Mouse (Mus musculus) kidney, embryonic 16.5 days (tissue): Measurements from ENCODE around the gene Sept7. TPM values are rescaled to one million over a fixed set of nuclear protein-coding genes. Genes with fewer than 3 reads are reported as not detected.
A peak's percentile ranks its signal among the peaks of the same experiment; 100 is the strongest.

Source experiments
- ATAC-seq: fragments of 200-750 bp; cut with Nextera tagmentation; 2 replicates; pipeline ENCODE4 v1.8.0; 2017; ENCODE audit warnings: moderate TSS enrichment; ENCODE audit not compliant: low FRiP score, low TSS enrichment
- H3K27ac ChIP-seq: fragments of 300-500 bp; sonication (generic); 2 replicates; pipeline ENCODE4 v1.5.1; 2014; ENCODE audit warnings: low read length
- H3K27me3 ChIP-seq: fragments of 300-500 bp; sonication (generic); 2 replicates; pipeline ENCODE4 v1.6.1; 2014; ENCODE audit warnings: low read length, control low read depth, mixed read lengths; ENCODE audit not compliant: insufficient read depth
- H3K36me3 ChIP-seq: fragments of 300-500 bp; sonication (generic); 2 replicates; pipeline ENCODE4 v1.6.1; 2014; ENCODE audit warnings: low read length, control low read depth, mixed read lengths; ENCODE audit not compliant: insufficient read depth
- H3K4me1 ChIP-seq: fragments of 300-500 bp; sonication (generic); 2 replicates; pipeline ENCODE4 v1.6.1; 2014; ENCODE audit warnings: low read length, control low read depth, mixed read lengths; ENCODE audit not compliant: insufficient read depth
- H3K4me2 ChIP-seq: fragments of 300-500 bp; sonication (generic); replicated peaks from 2 replicates; pipeline ENCODE4 v1.6.1; 2014; ENCODE audit warnings: low read depth, low read length
- H3K4me3 ChIP-seq: fragments of 300-500 bp; sonication (generic); 2 replicates; pipeline ENCODE4 v1.5.1; 2014; ENCODE audit warnings: mild to moderate bottlenecking, low read length
- H3K9ac ChIP-seq: fragments of 300-500 bp; sonication (generic); replicated peaks from 2 replicates; pipeline ENCODE4 v1.6.1; 2014; ENCODE audit warnings: low read length
- H3K9me3 ChIP-seq: fragments of 300-500 bp; sonication (generic); 2 replicates; pipeline ENCODE4 v1.6.1; 2016; ENCODE audit warnings: low read length, control low read depth
- WGBS: fragments of 180-500 bp; shearing (Covaris S2); extraction: QIAGEN DNeasy Blood & Tissue Kit; methylation state at CpG from one replicate; pipeline ENCODE4 v1.1.7; 2014; 5-methylcytosine and 5-hydroxymethylcytosine counted together
- polyA plus RNA-seq: library from polyadenylated mRNA; unstranded; fragments of >200 nt; fragmentation: Nextera tagmentation; extraction: Ambion mirVana; gene quantifications from 2 replicates; pipeline ENCODE4 v1.2.1, GENCODE M21; 2015

Sept7 gene
- polyA plus RNA-seq, 1 experiment from 2014 or later, result 316 TPM

DNA sequence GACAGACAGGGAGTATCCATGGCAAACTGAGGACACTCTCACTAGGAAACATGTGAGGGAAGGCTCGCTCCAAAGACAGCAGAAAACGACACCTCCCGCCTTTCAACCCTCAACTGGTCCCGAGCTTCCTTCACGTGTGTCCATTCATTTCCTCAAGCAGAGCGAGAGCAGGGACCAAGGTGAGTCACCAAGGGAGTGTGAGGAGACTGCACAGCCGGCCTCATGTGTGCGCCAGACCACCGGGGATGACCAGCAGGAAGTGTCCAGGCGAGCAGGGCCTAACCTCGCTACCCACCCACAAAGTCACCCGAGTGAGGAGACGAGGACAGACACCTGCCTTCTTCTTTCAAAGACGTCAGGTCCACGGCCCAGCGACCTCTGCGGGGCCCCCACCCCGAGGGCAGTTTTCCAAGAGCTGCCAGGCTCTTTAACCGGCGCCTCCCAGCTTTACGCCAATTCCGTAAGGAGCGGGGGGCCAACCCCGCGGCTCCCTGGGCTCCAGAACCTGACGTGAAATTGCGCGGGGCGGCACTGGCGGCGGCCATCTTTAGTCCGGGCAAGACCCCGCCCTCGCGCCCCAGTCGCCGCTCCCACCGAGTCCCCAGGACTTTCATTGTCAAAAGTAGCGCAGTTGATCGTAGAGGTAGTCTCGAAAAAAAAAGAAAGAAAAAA lies 492 bp upstream of the Sept7 start:
- 0% methylated on average over 41 of the region's 41 CpGs for WGBS
- ATAC-seq, result peak; percentile 87

DNA sequence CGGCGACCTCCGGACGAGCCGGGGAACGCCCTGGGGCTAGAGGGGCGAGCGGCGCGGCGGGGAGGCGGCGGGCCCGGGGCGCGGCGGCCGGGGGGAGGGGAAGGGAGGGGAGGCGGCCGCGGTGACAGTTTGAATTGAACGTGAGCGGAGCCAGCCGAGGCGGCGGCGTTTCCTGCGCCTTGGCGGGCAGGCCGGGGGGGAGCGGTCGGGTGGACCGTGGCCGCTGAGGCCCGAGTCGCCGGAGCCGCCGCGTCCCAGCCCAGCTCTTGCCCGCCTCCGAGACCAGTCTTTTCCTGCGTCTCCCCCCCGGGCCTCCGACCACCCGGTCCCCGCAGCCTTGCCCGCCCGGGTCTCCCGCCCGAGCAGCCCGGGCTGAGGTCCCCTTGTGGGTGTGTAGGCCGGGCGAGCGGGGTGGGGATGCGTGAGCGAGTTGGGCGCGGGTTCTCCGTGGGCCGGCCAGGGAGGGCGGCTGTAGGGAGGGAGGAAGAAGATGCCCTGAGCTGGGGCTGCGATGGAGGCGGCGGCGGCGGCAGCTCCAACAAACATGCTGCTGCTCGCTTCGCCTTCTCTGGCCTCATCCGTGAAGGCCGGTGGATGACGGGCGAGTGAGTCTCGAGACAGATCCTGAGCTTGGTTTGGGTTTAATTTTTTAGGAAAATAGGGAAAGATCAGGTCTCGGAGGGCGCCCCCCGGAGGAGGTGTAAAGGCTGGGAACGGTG lies 679 bp downstream of the Sept7 start:
- no peaks in the 10 kb centered on the region for H3K36me3 ChIP-seq
- WGBS, result under 1% methylated on average over 66 of the region's 78 CpGs
- H3K9ac ChIP-seq, result peak overlapping the region; percentile 100
- peak; percentile 60 for ATAC-seq
- peaks cover 17% of the 10 kb centered on the region for H3K4me1 ChIP-seq
- no peaks in the 10 kb centered on the region for H3K27me3 ChIP-seq
- H3K4me2 ChIP-seq, result peak overlapping the region; percentile 62
- peak overlapping the region; percentile 100 for H3K4me3 ChIP-seq
- peak overlapping the region; percentile 98 for H3K27ac ChIP-seq
- H3K9me3 ChIP-seq, result no peaks in the 10 kb centered on the region

More for the DNA sequence above, 492 bp upstream of the Sept7 start:
- Histone ChIP-seq H3K4me2 (peak overlapping the region; percentile 80), H3K9ac (peak overlapping the region; percentile 100), H3K4me1 (peaks cover 17% of the 10 kb centered on the region), H3K36me3 (no peaks in the 10 kb centered on the region), H3K4me3 (peak overlapping the region; percentile 100), H3K9me3 (no peaks in the 10 kb centered on the region), H3K27me3 (no peaks in the 10 kb centered on the region), H3K27ac (peak overlapping the region; percentile 98)

DNA sequence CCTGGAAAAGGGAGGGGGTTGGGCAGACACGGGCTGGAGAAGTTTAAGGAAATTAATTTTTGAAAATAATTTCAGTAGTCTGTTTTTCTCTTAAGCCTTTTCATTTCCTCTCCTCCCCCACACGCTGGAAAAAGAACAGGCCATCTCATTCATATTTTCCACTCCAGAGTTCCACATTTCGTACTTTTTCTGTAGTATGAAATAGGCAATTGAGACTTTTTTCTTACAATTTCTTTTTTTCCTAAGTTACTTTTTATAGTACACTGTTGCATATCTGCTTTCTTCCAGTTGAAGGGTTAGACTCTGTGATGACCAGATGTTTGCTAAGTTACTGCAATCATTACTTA lies 1.2 kb downstream of the Sept7 start:
- Histone ChIP-seq H3K27me3 (no peaks in the 10 kb centered on the region), H3K27ac (peak overlapping the region; percentile 98), H3K4me2 (peak overlapping the region; percentile 62), H3K36me3 (no peaks in the 10 kb centered on the region), H3K4me1 (peaks cover 17% of the 10 kb centered on the region), H3K4me3 (peak overlapping the region; percentile 100), H3K9me3 (no peaks in the 10 kb centered on the region), H3K9ac (peak overlapping the region; percentile 100)
- 2% methylated on average over 3 of the region's 3 CpGs for WGBS
- ATAC-seq, result no peak

DNA sequence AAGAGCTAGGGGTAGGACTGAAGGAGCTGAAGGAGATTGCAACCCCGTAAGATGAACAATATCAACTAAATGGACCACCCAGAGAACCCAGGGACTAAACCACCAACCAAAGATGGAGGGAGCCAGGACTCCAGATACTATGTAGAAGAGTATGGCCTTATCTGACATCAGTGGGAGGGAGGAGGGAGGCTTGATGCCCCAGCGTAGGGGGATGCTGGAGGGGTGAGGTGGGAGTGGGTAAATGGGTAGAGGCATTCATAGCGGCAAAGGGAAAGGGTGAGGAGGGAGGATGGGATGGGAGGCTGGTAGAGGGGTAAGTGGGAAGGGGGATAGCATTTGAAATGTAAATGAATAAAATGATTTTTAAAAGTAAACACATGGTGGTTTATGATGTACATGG lies 8.2 kb downstream of the Sept7 start:
- H3K4me3 ChIP-seq, result no peak overlapping the region
- no peaks in the 10 kb centered on the region for H3K9me3 ChIP-seq
- H3K4me2 ChIP-seq, result no peak overlapping the region
- peaks cover 3% of the 10 kb centered on the region; the same call in 1 of the 2 replicates for H3K36me3 ChIP-seq
- H3K4me1 ChIP-seq, result peaks cover 6% of the 10 kb centered on the region; the same call in 1 of the 2 replicates
- 87% methylated on average over 3 of the region's 3 CpGs for WGBS
- no peak overlapping the region for H3K9ac ChIP-seq
- H3K27ac ChIP-seq, result no peak overlapping the region
- ATAC-seq, result no peak
- H3K27me3 ChIP-seq, result no peaks in the 10 kb centered on the region

DNA sequence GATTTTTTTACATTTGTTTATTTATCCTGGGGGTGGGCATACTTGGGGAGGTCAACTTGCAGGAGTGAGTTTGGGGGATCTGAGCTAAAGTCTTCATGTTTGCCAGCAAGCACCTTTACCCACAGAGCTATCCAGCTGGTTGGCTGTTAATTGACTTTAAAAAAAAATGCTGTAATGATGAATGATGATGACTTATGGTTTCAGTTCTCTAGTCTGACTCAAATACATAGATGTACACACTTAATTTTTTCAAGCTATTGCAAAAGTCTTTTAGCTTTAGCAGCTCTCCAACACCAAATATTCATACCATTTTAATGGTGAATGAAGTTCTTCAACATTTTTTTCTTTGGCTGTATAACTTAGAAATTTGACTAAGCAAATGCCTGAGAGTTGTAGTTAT lies 8.7 kb downstream of the Sept7 start:
- H3K4me2 ChIP-seq, result no peak overlapping the region
- H3K4me3 ChIP-seq, result no peak overlapping the region
- H3K27me3 ChIP-seq, result no peaks in the 10 kb centered on the region
- H3K9ac ChIP-seq, result no peak overlapping the region
- peaks cover 6% of the 10 kb centered on the region; the same call in 1 of the 2 replicates for H3K4me1 ChIP-seq
- H3K27ac ChIP-seq, result no peak overlapping the region
- no peak for ATAC-seq
- no peaks in the 10 kb centered on the region for H3K9me3 ChIP-seq
- peaks cover 6% of the 10 kb centered on the region; the same call in 1 of the 2 replicates for H3K36me3 ChIP-seq

DNA sequence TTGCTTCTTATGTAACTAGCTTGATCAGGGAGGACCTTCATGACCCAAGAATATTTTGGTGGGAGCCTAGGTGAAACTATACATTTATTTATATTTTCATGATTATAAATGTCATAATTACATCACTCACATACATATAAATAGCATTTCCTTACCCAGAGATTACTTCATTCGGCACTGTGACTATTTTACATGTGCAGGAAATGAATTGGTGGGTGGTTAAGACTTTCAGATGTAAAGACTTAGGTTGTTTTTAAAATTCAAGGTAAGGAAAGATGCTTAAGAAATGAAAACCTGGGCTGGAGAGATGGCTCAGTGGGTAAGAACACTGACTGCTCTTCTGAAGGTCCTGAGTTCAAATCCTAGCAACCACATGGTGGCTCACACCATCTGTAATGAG lies 9.8 kb downstream of the Sept7 start:
- Histone ChIP-seq H3K27me3 (no peaks in the 10 kb centered on the region), H3K4me1 (peaks cover 6% of the 10 kb centered on the region; the same call in 1 of the 2 replicates), H3K9ac (no peak overlapping the region), H3K36me3 (peaks cover 11% of the 10 kb centered on the region), H3K4me2 (no peak overlapping the region), H3K4me3 (no peak overlapping the region), H3K9me3 (no peaks in the 10 kb centered on the region), H3K27ac (no peak overlapping the region)
- 66% methylated on average over 1 of the region's 1 CpGs for WGBS
- no peak for ATAC-seq

DNA sequence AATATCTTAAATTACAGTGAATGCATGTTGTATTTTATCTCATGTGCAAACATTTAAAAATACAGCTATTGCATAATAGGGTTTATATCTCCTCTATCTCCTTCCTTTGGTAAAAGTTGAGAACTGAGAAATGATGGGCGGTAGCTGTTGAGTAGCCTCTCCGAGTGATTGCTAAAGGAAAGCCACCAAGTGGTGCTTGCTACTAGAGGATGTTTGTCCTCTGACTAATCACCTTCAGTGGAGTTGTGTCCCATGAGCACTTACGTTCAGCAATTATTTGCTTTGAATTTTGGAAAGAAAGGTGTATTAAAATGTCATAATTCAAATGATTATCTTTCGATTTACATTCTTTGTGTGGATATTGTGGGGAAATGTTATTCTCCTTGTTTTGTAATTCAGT lies 13.6 kb downstream of the Sept7 start:
- Histone ChIP-seq H3K4me1 (peaks cover 6% of the 10 kb centered on the region; the same call in 1 of the 2 replicates), H3K36me3 (peaks cover 21% of the 10 kb centered on the region), H3K9me3 (no peaks in the 10 kb centered on the region), H3K27ac (no peak overlapping the region), H3K27me3 (no peaks in the 10 kb centered on the region), H3K9ac (no peak overlapping the region), H3K4me3 (no peak overlapping the region), H3K4me2 (no peak overlapping the region)
- WGBS, result 96% methylated on average over 4 of the region's 4 CpGs
- no peak for ATAC-seq

DNA sequence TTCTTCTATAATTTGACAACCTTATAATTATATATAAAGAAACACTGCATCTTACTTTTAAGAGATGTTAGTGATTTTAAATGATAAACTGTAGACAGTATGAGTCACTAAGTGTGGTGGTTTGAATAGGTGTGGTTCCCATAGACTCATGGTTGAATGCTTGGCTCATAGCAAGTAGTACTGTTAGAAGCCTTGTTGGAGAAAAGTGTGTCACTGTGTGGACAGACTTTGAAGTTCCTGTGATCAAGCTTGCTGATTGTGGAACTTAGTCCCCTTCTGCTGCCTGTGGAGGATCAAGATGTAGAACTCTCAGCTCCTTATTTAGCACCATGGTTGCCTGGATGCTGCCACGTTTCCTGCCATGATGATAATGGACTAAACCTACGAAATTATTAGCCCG lies 14.9 kb downstream of the Sept7 start:
- Histone ChIP-seq H3K9me3 (no peaks in the 10 kb centered on the region), H3K9ac (no peak overlapping the region), H3K36me3 (peaks cover 25% of the 10 kb centered on the region), H3K4me2 (no peak overlapping the region), H3K27ac (no peak overlapping the region), H3K27me3 (no peaks in the 10 kb centered on the region), H3K4me3 (no peak overlapping the region), H3K4me1 (peaks cover 6% of the 10 kb centered on the region; the same call in 1 of the 2 replicates)
- WGBS, result 93% methylated on average over 3 of the region's 3 CpGs
- ATAC-seq, result no peak

DNA sequence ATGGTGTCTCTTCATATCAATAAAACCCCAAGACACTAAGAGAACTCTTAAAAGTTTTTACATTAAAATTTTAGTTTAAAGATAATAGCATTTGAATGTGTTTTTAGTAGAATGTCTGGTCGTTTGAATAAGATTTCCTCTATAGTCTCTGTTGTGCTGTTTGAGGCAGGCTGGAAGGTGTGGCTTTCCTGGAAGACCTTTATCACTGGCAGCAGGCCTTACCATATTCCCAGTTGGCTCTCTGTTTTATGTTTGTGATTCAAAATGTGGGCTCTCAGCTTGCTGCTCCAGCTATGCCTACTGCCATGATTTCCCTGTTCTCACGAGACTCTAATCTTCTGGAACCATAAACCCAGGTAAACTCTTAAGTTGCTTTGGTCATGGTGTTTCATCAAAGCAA lies 15.3 kb downstream of the Sept7 start:
- no peak overlapping the region for H3K9ac ChIP-seq
- no peaks in the 10 kb centered on the region for H3K9me3 ChIP-seq
- H3K4me2 ChIP-seq, result no peak overlapping the region
- WGBS, result 86% methylated on average over 2 of the region's 2 CpGs
- H3K27ac ChIP-seq, result no peak overlapping the region
- no peak overlapping the region for H3K4me3 ChIP-seq
- ATAC-seq, result no peak
- peaks cover 4% of the 10 kb centered on the region; the same call in 1 of the 2 replicates for H3K4me1 ChIP-seq
- H3K36me3 ChIP-seq, result peaks cover 25% of the 10 kb centered on the region
- no peaks in the 10 kb centered on the region for H3K27me3 ChIP-seq

DNA sequence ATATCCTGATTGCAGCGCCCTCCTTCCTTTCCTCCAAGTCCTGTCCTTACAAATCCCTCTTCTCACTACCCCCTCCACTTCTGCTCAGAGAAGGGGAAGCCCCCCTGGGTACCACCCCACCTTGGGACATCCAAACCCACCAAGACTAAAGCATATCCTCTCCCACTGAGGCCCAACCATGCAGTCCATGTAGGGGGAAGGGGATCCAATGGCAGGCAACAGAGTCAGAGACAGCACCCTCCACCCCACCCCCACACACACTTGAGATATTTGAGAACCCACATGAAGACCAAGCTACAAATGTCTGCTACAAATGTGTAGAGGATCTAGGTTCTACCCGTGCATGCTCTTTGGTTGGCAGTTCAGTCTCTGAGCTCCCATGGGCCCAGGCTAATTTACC lies 19.7 kb downstream of the Sept7 start:
- Histone ChIP-seq H3K27ac (no peak overlapping the region), H3K9me3 (no peaks in the 10 kb centered on the region), H3K27me3 (no peaks in the 10 kb centered on the region), H3K36me3 (peaks cover 18% of the 10 kb centered on the region), H3K9ac (no peak overlapping the region), H3K4me3 (no peak overlapping the region), H3K4me1 (no peaks in the 10 kb centered on the region), H3K4me2 (no peak overlapping the region)
- WGBS, result 89% methylated on average over 2 of the region's 2 CpGs
- no peak for ATAC-seq
